In the genomic region with DNA sequence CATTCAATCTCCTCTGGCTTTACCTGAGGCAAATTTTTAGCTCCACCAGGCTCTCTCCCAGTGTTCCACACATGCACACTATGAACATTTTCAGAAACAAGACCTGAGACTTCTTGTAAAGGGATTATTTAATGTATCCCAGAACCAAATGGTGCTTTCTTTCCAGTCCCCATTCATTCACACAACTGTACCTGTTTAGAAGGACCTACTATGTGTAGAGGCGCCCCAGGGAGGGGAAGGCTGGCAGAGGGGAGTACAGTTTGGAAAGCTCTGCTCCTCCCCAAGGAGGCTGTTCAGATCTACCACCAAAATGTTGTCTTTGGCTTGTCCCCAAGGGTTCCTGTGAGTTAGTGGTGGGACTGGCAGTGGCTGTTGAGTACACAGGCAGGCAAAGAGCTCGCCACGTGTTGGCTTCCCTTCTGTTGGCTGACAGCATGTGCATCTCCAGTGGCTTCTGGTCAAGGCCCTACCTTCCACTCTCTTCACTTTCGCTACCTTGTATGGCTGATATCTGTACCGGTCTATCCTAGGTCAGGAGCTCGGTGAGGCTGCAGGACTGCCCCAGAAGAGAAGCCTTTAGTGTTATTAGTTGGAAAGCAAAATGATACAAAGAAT, we compare ENCODE assay signal across 24 mouse cellular contexts. TPM values are rescaled to one million over a fixed set of nuclear protein-coding genes. Genes with fewer than 3 reads are reported as not detected.
DNase-seq lines count a peak whose midpoint lies in the region; ATAC-seq and TF ChIP-seq lines count a peak whose summit lies in the region.
"Had no signal": no experiment of that assay in that cellular context is flagged by ENCODE, and none has a peak within 500 bp of the region (broad histone marks: within the 10 kb centered on the region; RNA-seq: fewer than 3 reads in every experiment).

No protein-coding gene starts in this region.

- WGBS in forebrain, embryonic 15.5 days: 78% methylated on average over 6 of the region's 6 CpGs
- WGBS in forebrain, embryonic 11.5 days: 89% methylated on average over 6 of the region's 6 CpGs
- WGBS in neural tube, embryonic 13.5 days: 73% methylated on average over 6 of the region's 6 CpGs

- H3K4me2 ChIP-seq in forebrain, embryonic 15.5 days (replicated peaks): no peak overlapping the region
- no peak overlapping the region for H3K4me2 ChIP-seq in forebrain, embryonic 11.5 days (ENCODE audit: low read depth, low read length, severe bottlenecking)
- peak overlapping the region; percentile 7; the same call in 1 of the 2 replicates for H3K4me2 ChIP-seq in neural tube, embryonic 13.5 days
- H3K4me2 ChIP-seq: midbrain, embryonic 11.5 days had no signal

- no peak for ATAC-seq in forebrain, embryonic 15.5 days (replicated peaks)
- ATAC-seq in forebrain, embryonic 11.5 days (replicated peaks; ENCODE audit: low FRiP score): no peak
- no peak for ATAC-seq in neural tube, embryonic 13.5 days (ENCODE audit: low read depth)
- ATAC-seq: inflammation-experienced regulatory T-cells, adult 6 months had no signal

- intact Hi-C loops in left cerebral cortex, adult 2 months (cut with DNase I): no loop called here

- no peak for DNase-seq in forebrain, embryonic 11.5 days (ENCODE audit: low spot score)
- DNase-seq in left cerebral cortex, adult 2 months (ENCODE audit: extremely low spot score in 1 of 2, low spot score in 2 of 2): no peak
- DNase-seq in left cerebral cortex, adult 9 months (ENCODE audit: low spot score in 2 of 2): no peak
- no peak for DNase-seq in neural tube, embryonic 10.5 days (ENCODE audit: extremely low spot score, low spot score)
- DNase-seq in cerebellum, adult 11 months: no peak
- DNase-seq: adrenal gland, postnatal 14 days; cerebellum, postnatal 25 days; gastrocnemius, postnatal 10 days; heart, adult 18-20 months; kidney, adult 2 months; kidney, postnatal 10 days; left cerebral cortex, postnatal 4 days; lung, adult 2 months; lung, postnatal 36 days; spleen, adult 18-20 months; thymus, postnatal 25 days had no signal

- no peaks in the 10 kb centered on the region for H3K27me3 ChIP-seq in forebrain, embryonic 15.5 days
- no peaks in the 10 kb centered on the region for H3K27me3 ChIP-seq in forebrain, embryonic 11.5 days (ENCODE audit: control insufficient read depth, insufficient read depth, low read length)
- no peaks in the 10 kb centered on the region for H3K27me3 ChIP-seq in neural tube, embryonic 13.5 days

- H3K4me3 ChIP-seq in forebrain, embryonic 15.5 days: no peak overlapping the region
- H3K4me3 ChIP-seq in forebrain, embryonic 11.5 days (ENCODE audit: low read depth, low read length): no peak overlapping the region
- H3K4me3 ChIP-seq in left cerebral cortex, adult 2 months: no peak overlapping the region
- H3K4me3 ChIP-seq in neural tube, embryonic 13.5 days: no peak overlapping the region

- peak overlapping the region; percentile 69 for H3K27ac ChIP-seq in forebrain, embryonic 15.5 days (replicated peaks)
- H3K27ac ChIP-seq in forebrain, embryonic 11.5 days (ENCODE audit: low read depth, low read length): no peak overlapping the region
- peak overlapping the region; percentile 36 for H3K27ac ChIP-seq in left cerebral cortex, adult 2 months
- H3K27ac ChIP-seq in neural tube, embryonic 13.5 days (replicated peaks): no peak overlapping the region

- no peak overlapping the region for H3K9ac ChIP-seq in forebrain, embryonic 15.5 days (replicated peaks)
- no peak overlapping the region for H3K9ac ChIP-seq in forebrain, embryonic 11.5 days (ENCODE audit: low read length)
- H3K9ac ChIP-seq in neural tube, embryonic 13.5 days: no peak overlapping the region

- no peaks in the 10 kb centered on the region for H3K9me3 ChIP-seq in forebrain, embryonic 15.5 days
- no peaks in the 10 kb centered on the region for H3K9me3 ChIP-seq in forebrain, embryonic 11.5 days (ENCODE audit: control insufficient read depth, low read length)
- H3K9me3 ChIP-seq in neural tube, embryonic 13.5 days: no peaks in the 10 kb centered on the region
- H3K9me3 ChIP-seq: G1E had no signal

- no peaks in the 10 kb centered on the region for H3K36me3 ChIP-seq in forebrain, embryonic 15.5 days
- no peaks in the 10 kb centered on the region for H3K36me3 ChIP-seq in forebrain, embryonic 11.5 days (ENCODE audit: control insufficient read depth, insufficient read depth, low read length)
- H3K36me3 ChIP-seq in neural tube, embryonic 13.5 days: 0 out of 2 replicates have a peak, but pooled peaks cover 3% of the 10 kb centered on the region

- H3K4me1 ChIP-seq in forebrain, embryonic 15.5 days: peaks cover 84% of the 10 kb centered on the region
- peaks cover 16% of the 10 kb centered on the region; the same call in 1 of the 2 replicates for H3K4me1 ChIP-seq in forebrain, embryonic 11.5 days (replicated peaks; ENCODE audit: control insufficient read depth, insufficient read depth, low read length)
- H3K4me1 ChIP-seq in neural tube, embryonic 13.5 days (replicated peaks): peaks cover 78% of the 10 kb centered on the region

- TF ChIP-seq CTCF in left cerebral cortex, adult 2 months (IDR thresholded peaks at IDR 0.05): no peak

RNA-seq across cellular contexts. Expression of a gene that starts 25.4 kb away (rescaled TPM):
- 204 and 215 TPM in 2 replicates for polyA plus RNA-seq in forebrain, embryonic 15.5 days (2015; fragmentation: Nextera tagmentation; extraction: Ambion mirVana)
- polyA plus RNA-seq in forebrain, embryonic 11.5 days (2014; fragmentation: Nextera tagmentation; extraction: Ambion mirVana): 97.0 and 101 TPM in 2 replicates
- total RNA-seq in left cerebral cortex, adult 2 months (2021): 100 to 1,000 TPM; 101 to 103 TPM
- polyA plus RNA-seq in neural tube, embryonic 13.5 days (2015; fragmentation: Nextera tagmentation; extraction: Ambion mirVana): 125 and 131 TPM in 2 replicates

RNA-seq across cellular contexts. Expression of a gene that starts 28.4 kb away (rescaled TPM):
- polyA plus RNA-seq in forebrain, embryonic 15.5 days (2015; fragmentation: Nextera tagmentation; extraction: Ambion mirVana): 0.26 TPM in 1 of 2 replicates, not detected in the other
- not detected in 2 replicates for polyA plus RNA-seq in forebrain, embryonic 11.5 days (2014; fragmentation: Nextera tagmentation; extraction: Ambion mirVana)
- 1 to 10 TPM in 1 of 2 experiments, under 1 TPM in 1; 0.82 to 1.4 TPM for total RNA-seq in left cerebral cortex, adult 2 months (2021)
- polyA plus RNA-seq in neural tube, embryonic 13.5 days (2015; fragmentation: Nextera tagmentation; extraction: Ambion mirVana): not detected in 2 replicates
- total RNA-seq: adrenal gland, postnatal 14 days; gastrocnemius, postnatal 10 days; heart, adult 18-20 months; hematopoietic stem cell, adult 5-6 weeks had no signal
- polyA plus RNA-seq: G1E; heart, embryonic 16.5 days; inflammation-experienced regulatory T-cells, adult 6 months; kidney, adult 2 months; lung, adult 2 months; midbrain, embryonic 11.5 days; neural tube, embryonic 11.5 days had no signal

Comparison
In these comparisons a context has a peak if more than half of its experiments do, and no peak if none do; other contexts are left out.
1. H3K27ac ChIP-seq: peak in forebrain, embryonic 15.5 days (single experiment) and left cerebral cortex, adult 2 months (single experiment); none in forebrain, embryonic 11.5 days (single experiment) and neural tube, embryonic 13.5 days (single experiment).